Mouse (Mus musculus) MEL-GATA-1-ER (cell line): ENCODE measurements at regions not wholly inside any gene's neighbourhood (a gene's known extent, or its start where the extent isn't known, plus 50 kb on each side); places are given as distances from the start of the nearest gene placed in this dataset.

Experiments
- DNase-seq: peaks from one replicate; pipeline ENCODE4 v3.0.0-alpha.2; 2012; ENCODE audit warnings: low read depth; ENCODE audit errors: extremely low read depth

GRCm38 (mm10) chr15:36719241-36719640, 288.3 kb downstream of the Zfp706 start:
- DNase-seq, result peak; percentile 97

- no peak for DNase-seq
Observed at GRCm38 (mm10) chr15:36717835-36718234, 289.7 kb downstream of the Zfp706 start.

GRCm38 (mm10) chr15:36716686-36717038, 290.9 kb downstream of the Zfp706 start:
- DNase-seq, result no peak

- DNase-seq, result peak; percentile 76
Observed at GRCm38 (mm10) chr15:36715745-36716685, 291.6 kb downstream of the Zfp706 start.

GRCm38 (mm10) chr15:36715159-36715558, 292.4 kb downstream of the Zfp706 start:
- DNase-seq, result no peak

- DNase-seq, result no peak
Observed at GRCm38 (mm10) chr15:36709788-36710187, 297.8 kb downstream of the Zfp706 start.

GRCm38 (mm10) chr15:36708471-36708870, 299.1 kb downstream of the Zfp706 start:
- DNase-seq, result peak; percentile 75

- peak; percentile 55 for DNase-seq
Observed at GRCm38 (mm10) chr15:36705990-36706389, 301.6 kb downstream of the Zfp706 start.

- DNase-seq, result no peak
Observed at GRCm38 (mm10) chr15:36705391-36705790, 302.2 kb downstream of the Zfp706 start.

GRCm38 (mm10) chr15:36701846-36702245, 305.7 kb downstream of the Zfp706 start:
- no peak for DNase-seq

GRCm38 (mm10) chr15:36700196-36700595, 307.4 kb downstream of the Zfp706 start:
- no peak for DNase-seq

- DNase-seq, result no peak
Observed at GRCm38 (mm10) chr15:36695199-36696129, 312.1 kb downstream of the Zfp706 start.

- no peak for DNase-seq
Observed at GRCm38 (mm10) chr15:36691002-36691652, 316.4 kb downstream of the Zfp706 start.

- no peak for DNase-seq
Observed at GRCm38 (mm10) chr15:36689881-36690280, 317.7 kb downstream of the Zfp706 start.

GRCm38 (mm10) chr15:36689301-36689700, 318.3 kb downstream of the Zfp706 start:
- DNase-seq, result peak; percentile 34

- DNase-seq, result no peak
Observed at GRCm38 (mm10) chr15:36688051-36688754, 319.4 kb downstream of the Zfp706 start.

- DNase-seq, result no peak
Observed at GRCm38 (mm10) chr15:36684684-36685083, 322.9 kb downstream of the Zfp706 start.

- DNase-seq, result no peak
Observed at GRCm38 (mm10) chr15:36682832-36683231, 324.7 kb downstream of the Zfp706 start.

GRCm38 (mm10) chr15:36682159-36682558, 325.4 kb downstream of the Zfp706 start:
- no peak for DNase-seq

GRCm38 (mm10) chr15:36680361-36681140, 327.0 kb downstream of the Zfp706 start:
- no peak for DNase-seq
